Mouse (Mus musculus) CD4-positive naive resting alpha-beta T cell, adult 76 days (primary cell): ENCODE results near the gene P4ha3. TPM values are rescaled to one million over a fixed set of nuclear protein-coding genes. Genes with fewer than 3 reads are reported as not detected.

Source experiments
- total RNA-seq: library from RNA; stranded (reverse); gene quantifications from one replicate; pipeline ENCODE4 v1.2.4, GENCODE M21; 2023

The P4ha3 gene
- total RNA-seq: 0.41 TPM

GRCm38 (mm10) chr7:100285383-100285782 is at the start of gene P4ha3:
Gene P4ha3 (plus strand): TSS chr7:100285520.

Other genes starting within 250 kb of the P4ha3 start
- gene Pold3, start 164.0 kb upstream of the P4ha3 start, total RNA-seq: 39.7 TPM
- 1.7 TPM for gene Lipt2, start 126.2 kb upstream of the P4ha3 start, total RNA-seq
- gene Kcne3, start 109.0 kb upstream of the P4ha3 start, total RNA-seq: not detected
- gene Pgm2l1, start 58.1 kb upstream of the P4ha3 start, total RNA-seq: 34.4 TPM
- 68.1 TPM for gene C2cd3, start 86.7 kb downstream of the P4ha3 start, total RNA-seq
- 57.1 TPM for gene Ppme1, start 86.8 kb downstream of the P4ha3 start, total RNA-seq
- gene Ucp3, start 187.5 kb downstream of the P4ha3 start, total RNA-seq: 0.47 TPM
- 710 TPM for gene Ucp2, start 207.8 kb downstream of the P4ha3 start, total RNA-seq
- 2.9 TPM for gene Dnajb13, start 229.4 kb downstream of the P4ha3 start, total RNA-seq